Comparison of ENCODE assay signal across 25 mouse cellular contexts in genomic region chr6:30702881-30703280, GRCm38 (mm10). TPM values are rescaled to one million over a fixed set of nuclear protein-coding genes. Genes with fewer than 3 reads are reported as not detected.
DNase-seq lines count a peak whose midpoint lies in the region; ATAC-seq and TF ChIP-seq lines count a peak whose summit lies in the region.
"Had no signal": no experiment of that assay in that cellular context is flagged by ENCODE, and none has a peak within 500 bp of the region (broad histone marks: within the 10 kb centered on the region; RNA-seq: fewer than 3 reads in every experiment).

No protein-coding gene starts in this region.

- H3K4me3 ChIP-seq in kidney, embryonic 14.5 days (ENCODE audit: low read length) = no peak overlapping the region
- no peak overlapping the region for H3K4me3 ChIP-seq in embryonic facial prominence, embryonic 12.5 days
- no peak overlapping the region for H3K4me3 ChIP-seq in embryonic facial prominence, embryonic 14.5 days (ENCODE audit: low read depth, low read length)
- no peak overlapping the region for H3K4me3 ChIP-seq in limb, embryonic 14.5 days (replicated peaks; ENCODE audit: low read length)
- H3K4me3 ChIP-seq: forebrain, embryonic 12.5 days; heart, embryonic 13.5 days; layer of hippocampus, adult 2 months; midbrain, embryonic 12.5 days had no signal

- H3K9me3 ChIP-seq in kidney, embryonic 14.5 days (ENCODE audit: control insufficient read depth, low read length) = no peaks in the 10 kb centered on the region
- no peaks in the 10 kb centered on the region for H3K9me3 ChIP-seq in embryonic facial prominence, embryonic 12.5 days
- H3K9me3 ChIP-seq in embryonic facial prominence, embryonic 14.5 days (ENCODE audit: control insufficient read depth, low read length) = no peaks in the 10 kb centered on the region
- no peaks in the 10 kb centered on the region for H3K9me3 ChIP-seq in limb, embryonic 14.5 days (ENCODE audit: control insufficient read depth, low read length)
- H3K9me3 ChIP-seq: forebrain, embryonic 12.5 days; heart, embryonic 13.5 days; midbrain, embryonic 12.5 days had no signal

- no peaks in the 10 kb centered on the region for H3K36me3 ChIP-seq in kidney, embryonic 14.5 days (ENCODE audit: control insufficient read depth, insufficient read depth, low read length)
- no peaks in the 10 kb centered on the region for H3K36me3 ChIP-seq in embryonic facial prominence, embryonic 12.5 days
- no peaks in the 10 kb centered on the region for H3K36me3 ChIP-seq in embryonic facial prominence, embryonic 14.5 days (ENCODE audit: control insufficient read depth, insufficient read depth, low read length)
- no peaks in the 10 kb centered on the region for H3K36me3 ChIP-seq in limb, embryonic 14.5 days (ENCODE audit: control insufficient read depth, insufficient read depth, low read length)
- H3K36me3 ChIP-seq: forebrain, embryonic 12.5 days; heart, embryonic 13.5 days; midbrain, embryonic 12.5 days had no signal

- no peak for DNase-seq in kidney, postnatal 10 days
- DNase-seq in embryonic facial prominence, embryonic 14.5 days (ENCODE audit: low spot score) = peak; percentile 68
- peak; percentile 61 for DNase-seq in limb, embryonic 14.5 days (ENCODE audit: low spot score)
- no peak for DNase-seq in cerebellum, postnatal 36 days
- DNase-seq in spleen, postnatal 4 days (ENCODE audit: low spot score in 2 of 2) = no peak
- DNase-seq: adrenal gland, adult 2 months; cerebellum, adult 11-12 months; embryo, embryonic 11 days; heart, postnatal 36 days; kidney, adult 18-20 months; kidney, postnatal 14 days; layer of hippocampus, postnatal 36 days; liver, postnatal 0 days; right cerebral cortex, postnatal 14 days had no signal

- H3K27ac ChIP-seq in kidney, embryonic 14.5 days (ENCODE audit: low read depth, low read length) = 0 out of 2 replicates have a peak overlapping the region, but pooled peaks have one; percentile 1
- H3K27ac ChIP-seq in embryonic facial prominence, embryonic 12.5 days = peak overlapping the region; percentile 73; the same call in 1 of the 2 replicates
- peak overlapping the region; percentile 61; the same call in 1 of the 2 replicates for H3K27ac ChIP-seq in embryonic facial prominence, embryonic 14.5 days (replicated peaks; ENCODE audit: low read depth, low read length)
- peak overlapping the region; percentile 68 for H3K27ac ChIP-seq in limb, embryonic 14.5 days (replicated peaks; ENCODE audit: low read depth, low read length)
- H3K27ac ChIP-seq: forebrain, embryonic 12.5 days; hindbrain, embryonic 14.5 days; layer of hippocampus, adult 2 months; macrophage; midbrain, embryonic 12.5 days had no signal

- TF ChIP-seq POLR2A in limb, embryonic 14.5 days (IDR thresholded peaks at IDR 0.05; ENCODE audit: borderline replicate concordance, extremely low read depth, insufficient read depth, insufficient read length) = no peak

- WGBS in kidney, embryonic 14.5 days = 46% methylated on average over 6 of the region's 6 CpGs
- WGBS in embryonic facial prominence, embryonic 12.5 days = 54% methylated on average over 6 of the region's 6 CpGs
- 49% methylated on average over 6 of the region's 6 CpGs for WGBS in embryonic facial prominence, embryonic 14.5 days
- whole genome bisulfite sequencing in limb, embryonic 14.5 days = 23% methylated on average over 6 of the region's 6 CpGs

- H3K27me3 ChIP-seq in kidney, embryonic 14.5 days (ENCODE audit: control insufficient read depth, insufficient read depth, low read length) = no peaks in the 10 kb centered on the region
- H3K27me3 ChIP-seq in embryonic facial prominence, embryonic 12.5 days = no peaks in the 10 kb centered on the region
- no peaks in the 10 kb centered on the region for H3K27me3 ChIP-seq in embryonic facial prominence, embryonic 14.5 days (replicated peaks; ENCODE audit: control insufficient read depth, insufficient read depth, low read length)
- no peaks in the 10 kb centered on the region for H3K27me3 ChIP-seq in limb, embryonic 14.5 days (ENCODE audit: control insufficient read depth, insufficient read depth, low read length)
- H3K27me3 ChIP-seq: forebrain, embryonic 12.5 days; heart, embryonic 13.5 days; midbrain, embryonic 12.5 days had no signal

- H3K4me2 ChIP-seq in kidney, embryonic 14.5 days (replicated peaks; ENCODE audit: low read depth, low read length) = no peak overlapping the region
- H3K4me2 ChIP-seq in embryonic facial prominence, embryonic 12.5 days (replicated peaks) = no peak overlapping the region
- no peak overlapping the region for H3K4me2 ChIP-seq in embryonic facial prominence, embryonic 14.5 days (ENCODE audit: low read depth, low read length)
- H3K4me2 ChIP-seq in limb, embryonic 14.5 days (replicated peaks; ENCODE audit: low read depth, low read length, severe bottlenecking) = no peak overlapping the region
- H3K4me2 ChIP-seq: forebrain, embryonic 12.5 days; heart, embryonic 13.5 days; hindbrain, embryonic 14.5 days; liver, embryonic 11.5 days; midbrain, embryonic 12.5 days had no signal

- no peak for ATAC-seq in kidney, embryonic 14.5 days (ENCODE audit: low FRiP score, low TSS enrichment)
- no peak for ATAC-seq in embryonic facial prominence, embryonic 12.5 days (ENCODE audit: insufficient number of reproducible peaks, insufficient read depth, low FRiP score, low TSS enrichment)
- peak; percentile 27; the same call in 1 of the 2 replicates for ATAC-seq in embryonic facial prominence, embryonic 14.5 days (ENCODE audit: low read depth)
- peak; percentile 51 for ATAC-seq in limb, embryonic 14.5 days (ENCODE audit: low FRiP score, low read depth)
- ATAC-seq: inflammation-experienced regulatory T-cells, adult 6 months; liver, postnatal 0 days; lung, postnatal 0 days had no signal

- peaks cover 9% of the 10 kb centered on the region for H3K4me1 ChIP-seq in kidney, embryonic 14.5 days (ENCODE audit: control insufficient read depth, insufficient read depth, low read length)
- peaks cover 12% of the 10 kb centered on the region for H3K4me1 ChIP-seq in embryonic facial prominence, embryonic 12.5 days
- H3K4me1 ChIP-seq in embryonic facial prominence, embryonic 14.5 days (ENCODE audit: control insufficient read depth, insufficient read depth, low read length) = peaks cover 22% of the 10 kb centered on the region
- H3K4me1 ChIP-seq in limb, embryonic 14.5 days (ENCODE audit: control insufficient read depth, insufficient read depth, low read length) = peaks cover 14% of the 10 kb centered on the region
- H3K4me1 ChIP-seq: midbrain, embryonic 12.5 days had no signal

- H3K9ac ChIP-seq in kidney, embryonic 14.5 days (ENCODE audit: low read depth, low read length) = no peak overlapping the region
- H3K9ac ChIP-seq in embryonic facial prominence, embryonic 12.5 days = no peak overlapping the region
- H3K9ac ChIP-seq in embryonic facial prominence, embryonic 14.5 days (ENCODE audit: low read depth, low read length) = no peak overlapping the region
- H3K9ac ChIP-seq in limb, embryonic 14.5 days (ENCODE audit: low read depth, low read length, severe bottlenecking) = no peak overlapping the region
- H3K9ac ChIP-seq: forebrain, embryonic 12.5 days; heart, embryonic 13.5 days; hindbrain, embryonic 14.5 days; liver, postnatal 0 days; midbrain, embryonic 12.5 days had no signal

RNA-seq across cellular contexts. Expression of gene Cep41, which starts 9.3 kb away (rescaled TPM):
- 31.2 and 31.8 TPM in 2 replicates for polyA plus RNA-seq in kidney, embryonic 14.5 days (2014; fragmentation: Nextera tagmentation; extraction: Ambion mirVana)
- polyA plus RNA-seq in embryonic facial prominence, embryonic 12.5 days (2016; fragmentation: Nextera tagmentation; extraction: Ambion mirVana) = 23.8 and 26.3 TPM in 2 replicates
- polyA plus RNA-seq in embryonic facial prominence, embryonic 14.5 days (2014; fragmentation: Nextera tagmentation; extraction: Ambion mirVana) = 38.6 and 44.3 TPM in 2 replicates
- polyA plus RNA-seq in limb, embryonic 14.5 days (2012; rRNA removed) = 44.3 and 48.5 TPM in 2 replicates
- 41.1 and 50.9 TPM in 2 replicates for polyA plus RNA-seq in limb, embryonic 14.5 days (2014; fragmentation: Nextera tagmentation; extraction: Ambion mirVana)

RNA-seq across cellular contexts. Expression of gene Mest, which starts 20.5 kb away (rescaled TPM):
- 2,297 and 2,617 TPM in 2 replicates for polyA plus RNA-seq in kidney, embryonic 14.5 days (2014; fragmentation: Nextera tagmentation; extraction: Ambion mirVana)
- polyA plus RNA-seq in embryonic facial prominence, embryonic 12.5 days (2016; fragmentation: Nextera tagmentation; extraction: Ambion mirVana) = 1,207 and 1,222 TPM in 2 replicates
- 2,046 and 2,257 TPM in 2 replicates for polyA plus RNA-seq in embryonic facial prominence, embryonic 14.5 days (2014; fragmentation: Nextera tagmentation; extraction: Ambion mirVana)
- polyA plus RNA-seq in limb, embryonic 14.5 days (2012; rRNA removed) = 3,348 and 4,195 TPM in 2 replicates
- polyA plus RNA-seq in limb, embryonic 14.5 days (2014; fragmentation: Nextera tagmentation; extraction: Ambion mirVana) = 2,178 and 2,321 TPM in 2 replicates

Comparison
In these comparisons a context has a peak if more than half of its experiments do, and no peak if none do; other contexts are left out.
1. ATAC-seq: peak in embryonic facial prominence, embryonic 14.5 days (single experiment) and limb, embryonic 14.5 days (single experiment); none in kidney, embryonic 14.5 days (single experiment) and embryonic facial prominence, embryonic 12.5 days (single experiment).
2. H3K27ac ChIP-seq: peak in every context shown above with its lines; median percentile 73 in embryonic facial prominence, embryonic 12.5 days; 68 in limb, embryonic 14.5 days; 61 in embryonic facial prominence, embryonic 14.5 days; 1 in kidney, embryonic 14.5 days.
3. DNase-seq: peak in embryonic facial prominence, embryonic 14.5 days (single experiment) and limb, embryonic 14.5 days (single experiment); none in kidney, postnatal 10 days (single experiment), cerebellum, postnatal 36 days (0 of 2) and spleen, postnatal 4 days (0 of 2).